Mouse (Mus musculus): ENCODE measurements around the gene Olfr1180. TPM values are rescaled to one million over a fixed set of nuclear protein-coding genes. Genes with fewer than 3 reads are reported as not detected.

Gene Olfr1180
- not detected for polyA plus RNA-seq (2017; shearing (Covaris generic))

DNA sequence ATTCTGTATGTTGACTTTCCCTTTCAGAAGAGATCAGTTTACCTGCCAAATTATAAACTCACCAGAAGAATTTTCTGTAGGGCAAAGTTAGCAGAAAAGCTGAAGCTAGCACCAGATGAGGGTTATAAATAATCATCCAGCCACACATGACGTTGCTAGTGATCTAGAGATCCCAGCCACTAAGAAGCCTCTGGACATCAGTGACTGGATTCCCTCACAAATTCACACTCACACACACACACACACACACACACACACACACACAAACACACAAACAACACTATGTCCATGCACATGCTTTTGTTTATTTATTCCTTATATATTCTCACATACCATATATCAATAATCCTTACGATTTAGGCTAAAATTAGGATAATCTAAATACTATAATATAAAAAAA, at the start of gene Olfr1180:
Gene Olfr1180 (minus strand): TSS at position 101 of the 400 bp plus-strand sequence.

DNA sequence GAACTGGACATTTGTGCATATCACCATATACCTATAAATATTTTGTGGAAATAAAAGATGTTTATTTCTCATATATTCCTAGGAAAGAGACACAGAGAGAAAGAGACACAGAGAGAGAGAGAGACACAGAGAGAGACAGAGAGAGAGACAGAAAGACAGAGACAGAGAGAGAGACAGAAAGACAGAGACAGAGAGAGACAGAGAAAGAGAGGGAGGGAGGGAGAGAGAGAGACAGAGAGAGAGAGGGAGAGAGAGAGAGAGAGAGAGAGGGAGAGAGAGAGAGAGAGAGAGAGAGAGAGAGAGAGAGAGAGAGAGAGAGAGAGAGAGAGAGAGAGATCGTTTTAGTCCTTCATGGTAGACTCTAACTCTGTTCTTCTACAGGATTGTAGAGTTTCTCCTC, 35.6 kb upstream of the Olfr1180 start, which contains the start of gene Olfr1183:
Gene Olfr1183 (plus strand): TSS at position 301 of the 400 bp plus-strand sequence.

DNA sequence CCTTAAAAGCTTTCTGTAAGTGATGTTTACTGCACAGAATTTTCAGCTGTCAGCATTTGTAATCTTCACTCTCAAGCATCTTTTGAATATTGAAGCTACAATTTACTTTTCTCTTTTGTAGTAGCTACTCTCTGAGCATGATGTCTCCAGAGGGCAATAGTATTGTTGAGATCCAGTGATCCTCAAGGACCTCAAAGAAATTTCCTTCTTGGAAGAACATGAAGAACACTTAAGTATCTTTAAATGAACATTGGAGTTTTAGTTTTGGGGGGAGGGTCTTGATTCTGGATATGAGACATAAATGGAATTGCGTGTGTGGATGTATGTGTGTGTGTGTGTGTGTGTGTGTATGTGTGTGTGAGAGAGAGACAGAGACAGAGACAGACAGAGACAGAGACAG, 30.1 kb upstream of the Olfr1180 start, which contains the start of gene Gm13757:
Gene Gm13757 (minus strand): TSS at position 101 of the 400 bp plus-strand sequence.

DNA sequence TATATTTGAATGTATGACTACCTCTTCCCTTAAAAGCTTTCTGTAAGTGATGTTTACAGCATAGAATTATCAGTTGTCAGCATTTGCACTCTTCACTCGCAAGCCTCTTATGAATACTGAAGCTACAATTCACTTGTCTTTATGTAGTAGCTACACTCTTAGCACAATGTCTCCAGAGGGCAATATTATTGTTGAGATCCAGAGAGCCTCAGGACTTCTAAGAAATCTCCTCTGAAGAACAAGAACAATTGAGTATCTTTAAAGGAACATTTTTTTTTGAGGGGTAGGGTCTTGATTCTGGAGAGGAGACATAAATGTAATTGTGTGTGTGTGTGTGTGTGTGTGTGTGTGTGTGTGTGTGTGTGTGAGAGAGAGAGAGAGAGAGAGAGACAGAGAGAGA, 7.1 kb upstream of the Olfr1180 start, which contains the start of gene Olfr1181:
Gene Olfr1181 (minus strand): TSS at position 101 of the 400 bp plus-strand sequence.

DNA sequence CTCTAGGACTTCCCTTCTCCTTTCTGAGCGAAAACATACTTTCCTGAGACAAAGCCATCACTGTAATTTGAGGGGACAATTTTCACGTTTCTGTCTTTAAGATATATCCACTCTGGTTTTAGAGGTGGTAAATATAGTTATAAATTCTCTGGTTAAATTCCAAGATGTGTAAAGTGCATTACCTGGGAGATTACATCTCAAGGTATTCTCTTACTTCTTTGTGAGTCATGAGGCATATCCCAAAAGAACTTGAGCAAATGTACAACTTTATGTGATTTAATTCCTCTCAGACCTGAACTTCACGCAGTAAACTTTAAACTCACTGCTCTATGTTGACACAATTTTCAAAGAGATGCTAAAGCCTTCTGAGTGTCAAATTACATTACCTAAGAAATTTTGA, 12.6 kb downstream of the Olfr1180 start, which contains the start of gene Olfr1179:
Gene Olfr1179 (minus strand): TSS at position 101 of the 400 bp plus-strand sequence.

DNA sequence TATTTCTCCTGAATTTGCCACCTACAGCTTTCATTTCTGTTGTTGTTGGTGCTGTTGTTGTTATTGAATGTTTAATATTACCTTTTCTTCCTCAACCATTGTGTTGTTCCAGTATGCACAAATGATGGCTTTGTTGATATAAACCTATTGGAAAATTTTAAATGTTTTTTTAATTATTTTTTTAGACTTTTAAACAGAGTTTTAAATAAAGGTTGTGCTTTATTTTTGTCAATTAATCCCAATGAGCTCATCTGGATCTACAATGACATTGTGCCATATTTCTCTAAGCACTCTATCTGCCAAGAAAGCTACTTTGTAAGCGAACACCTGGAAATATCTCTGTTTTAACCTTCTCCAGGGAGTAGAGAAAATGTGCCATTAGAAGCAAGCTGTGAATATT, 32.2 kb downstream of the Olfr1180 start, which contains the start of gene Olfr1178:
Gene Olfr1178 (plus strand): TSS at position 301 of the 400 bp plus-strand sequence.

Other genes starting within 250 kb of the Olfr1180 start
- gene Olfr1168, start 237.3 kb downstream of the Olfr1180 start, polyA plus RNA-seq (2017; shearing (Covaris generic)): not detected
- not detected for gene Olfr1170, start 190.8 kb downstream of the Olfr1180 start, polyA plus RNA-seq (2017; shearing (Covaris generic))
- gene Olfr1173, start 139.3 kb downstream of the Olfr1180 start, polyA plus RNA-seq (2017; shearing (Covaris generic)): 0.13 TPM
- gene Olfr1174-ps, start 104.0 kb downstream of the Olfr1180 start, polyA plus RNA-seq (2017; shearing (Covaris generic)): not detected
- 0.06 TPM for gene Olfr1175-ps, start 91.9 kb downstream of the Olfr1180 start, polyA plus RNA-seq (2017; shearing (Covaris generic))
- not detected for gene Olfr1176, start 82.4 kb downstream of the Olfr1180 start, polyA plus RNA-seq (2017; shearing (Covaris generic))
- not detected for gene Olfr1177-ps, start 72.7 kb downstream of the Olfr1180 start, polyA plus RNA-seq (2017; shearing (Covaris generic))
- gene Olfr1178, start 32.1 kb downstream of the Olfr1180 start, polyA plus RNA-seq (2017; shearing (Covaris generic)): not detected
- not detected for gene Olfr1179, start 12.7 kb downstream of the Olfr1180 start, polyA plus RNA-seq (2017; shearing (Covaris generic))
- gene Olfr1181, start 7.0 kb upstream of the Olfr1180 start, polyA plus RNA-seq (2017; shearing (Covaris generic)): 0.06 TPM
- not detected for gene Gm13757, start 30.0 kb upstream of the Olfr1180 start, polyA plus RNA-seq (2017; shearing (Covaris generic))
- gene Olfr1183, start 35.7 kb upstream of the Olfr1180 start, polyA plus RNA-seq (2017; shearing (Covaris generic)): not detected
- 0.19 TPM for gene Olfr1184, start 64.4 kb upstream of the Olfr1180 start, polyA plus RNA-seq (2017; shearing (Covaris generic))
- 0.05 TPM for gene Olfr1185-ps1, start 74.2 kb upstream of the Olfr1180 start, polyA plus RNA-seq (2017; shearing (Covaris generic))
- not detected for gene Olfr1186, start 99.4 kb upstream of the Olfr1180 start, polyA plus RNA-seq (2017; shearing (Covaris generic))
- not detected for gene Olfr1188, start 137.8 kb upstream of the Olfr1180 start, polyA plus RNA-seq (2017; shearing (Covaris generic))
- not detected for gene Olfr1189, start 167.3 kb upstream of the Olfr1180 start, polyA plus RNA-seq (2017; shearing (Covaris generic))
- gene Olfr1191-ps1, start 221.4 kb upstream of the Olfr1180 start, polyA plus RNA-seq (2017; shearing (Covaris generic)): 0.05 TPM
- not detected for gene Olfr1192-ps1, start 229.4 kb upstream of the Olfr1180 start, polyA plus RNA-seq (2017; shearing (Covaris generic))

Measured in CD4-positive, CD25-positive, alpha-beta regulatory T cell (primary cell).